Mouse (Mus musculus): ENCODE results near the gene Arl1. TPM values are rescaled to one million over a fixed set of nuclear protein-coding genes. Genes with fewer than 3 reads are reported as not detected.

Gene Arl1
- 145 TPM in 2 replicates for polyA plus RNA-seq (2015; fragmentation: Nextera tagmentation; extraction: Ambion mirVana)

DNA sequence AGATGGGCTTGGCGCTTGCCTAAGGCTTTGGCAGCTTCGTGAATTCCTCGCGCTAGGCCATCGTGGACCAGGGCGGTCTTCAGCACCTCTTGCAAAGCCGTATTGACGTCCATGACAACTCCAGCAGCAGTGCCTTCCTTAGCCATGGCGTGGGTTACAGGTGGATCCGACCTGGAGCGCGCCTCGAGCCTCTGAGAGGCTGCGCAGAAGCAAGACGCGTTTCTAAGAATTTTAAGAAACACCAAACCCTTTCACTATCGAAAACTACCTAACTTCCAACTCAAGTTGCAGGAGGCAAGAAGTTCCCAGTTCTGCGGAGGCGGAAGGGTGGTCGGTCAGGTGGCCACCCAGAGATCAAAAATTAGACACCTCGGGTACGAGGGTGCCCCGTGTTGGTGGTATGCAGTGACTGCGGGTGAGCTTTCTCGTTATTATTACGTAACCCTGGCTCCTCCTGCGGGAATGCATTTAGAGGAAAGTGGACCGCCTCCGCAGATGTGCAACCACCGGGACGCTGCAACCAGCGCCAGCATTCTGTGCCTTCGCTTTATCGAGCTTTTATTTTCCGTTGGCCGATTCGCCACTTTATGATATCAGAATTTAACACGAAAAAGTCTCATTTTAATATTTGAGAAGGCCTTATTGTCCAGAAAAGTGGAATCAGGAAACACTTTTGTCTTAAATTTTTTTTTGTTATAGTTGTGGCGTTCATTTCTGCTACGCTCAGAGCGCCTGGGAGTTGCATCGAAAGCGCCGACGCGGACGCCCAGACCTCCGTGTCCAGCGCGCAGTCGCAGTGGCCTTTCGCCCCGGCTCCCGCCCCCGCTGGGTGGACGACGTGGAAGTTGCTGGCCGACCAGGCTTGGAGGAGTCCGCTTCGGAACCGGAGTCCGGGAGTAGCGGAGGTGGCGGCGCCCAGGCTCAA lies at the start of gene Arl1:
Gene Arl1, plus strand, starts transcription at position 288 of the 925 bp plus-strand sequence.
- no peaks in the 10 kb centered on the region for H3K9me3 ChIP-seq
- peaks cover 23% of the 10 kb centered on the region for H3K4me1 ChIP-seq
- H3K27ac ChIP-seq (replicated peaks): peak within 1 kb of the TSS; percentile 86
- H3K27me3 ChIP-seq (replicated peaks): 0 out of 2 replicates have a peak, but pooled peaks cover 8% of the 10 kb centered on the region
- peak within 1 kb of the TSS; percentile 87 for H3K4me2 ChIP-seq
- peak; percentile 84 for ATAC-seq (ENCODE audit: extremely low read depth, insufficient number of reproducible peaks, low FRiP score, low TSS enrichment)
- peak within 1 kb of the TSS; percentile 98 for H3K4me3 ChIP-seq
- WGBS: under 1% methylated on average over 65 of the region's 65 CpGs
- H3K36me3 ChIP-seq: peaks cover 11% of the 10 kb centered on the region
- H3K9ac ChIP-seq: peak within 1 kb of the TSS; percentile 98

DNA sequence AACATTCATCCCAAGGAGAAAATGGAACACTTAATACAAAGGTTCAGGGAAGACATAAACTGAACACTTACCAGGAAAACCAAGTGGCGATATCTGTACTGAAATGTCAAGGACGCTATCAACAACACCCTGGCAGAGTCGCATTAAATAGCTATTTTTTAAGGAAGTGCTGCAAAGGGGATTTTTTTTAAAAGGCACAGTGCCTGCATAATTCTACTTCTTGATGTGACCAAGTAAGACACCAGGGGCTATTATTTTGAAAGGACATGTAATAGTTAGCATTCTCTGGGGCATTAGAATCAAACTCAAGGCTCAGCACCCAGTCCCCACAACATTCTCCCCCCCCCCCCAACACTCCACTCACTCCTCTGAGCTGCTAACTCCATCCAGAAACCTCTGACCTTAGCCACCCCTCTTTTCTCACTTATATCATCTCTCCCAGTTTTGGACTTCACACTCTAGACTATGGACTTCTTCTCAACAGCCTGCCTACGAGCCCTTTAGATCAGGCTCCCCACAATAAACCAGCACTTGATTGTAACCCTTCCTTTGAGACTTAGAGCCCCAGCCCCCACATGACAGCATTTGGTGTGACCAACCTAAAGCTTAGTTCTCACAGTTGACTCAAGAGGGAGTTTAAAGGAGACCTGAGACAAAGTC lies 47.6 kb upstream of the Arl1 start:
- no peaks in the 10 kb centered on the region for H3K27me3 ChIP-seq (replicated peaks)
- no peak overlapping the region for H3K4me2 ChIP-seq
- 55% methylated on average over 4 of the region's 4 CpGs for WGBS
- no peaks in the 10 kb centered on the region for H3K36me3 ChIP-seq
- ATAC-seq (ENCODE audit: extremely low read depth, insufficient number of reproducible peaks, low FRiP score, low TSS enrichment): no peak
- H3K27ac ChIP-seq (replicated peaks): no peak overlapping the region
- H3K9ac ChIP-seq: no peak overlapping the region
- H3K4me1 ChIP-seq: no peaks in the 10 kb centered on the region
- no peaks in the 10 kb centered on the region for H3K9me3 ChIP-seq
- no peak overlapping the region for H3K4me3 ChIP-seq

DNA sequence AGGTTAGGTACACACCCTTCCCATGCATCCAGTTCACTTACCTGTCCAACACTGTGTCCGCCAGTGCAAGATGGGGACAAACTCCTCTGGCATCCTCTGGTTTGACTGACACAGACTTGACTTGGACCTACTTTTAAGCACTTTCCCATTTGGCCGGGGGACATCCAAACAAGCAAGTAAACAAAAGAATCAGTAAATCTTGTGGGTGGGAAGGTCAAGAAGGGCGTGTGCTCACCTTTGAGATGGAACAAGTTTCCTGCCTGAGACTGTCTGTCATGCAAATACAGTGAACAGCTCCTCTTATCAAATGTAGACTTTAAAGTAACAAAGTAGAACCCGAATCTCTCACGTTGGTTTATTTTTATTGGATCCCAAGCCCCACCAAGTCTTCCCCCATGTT lies 45.7 kb upstream of the Arl1 start, which contains the start of gene Spic:
Gene Spic, minus strand, starts transcription at position 91 of the 400 bp plus-strand sequence.
- Histone ChIP-seq H3K36me3 (no peaks in the 10 kb centered on the region), H3K27me3 (replicated peaks) (no peaks in the 10 kb centered on the region), H3K9ac (no peak within 1 kb of the TSS), H3K4me2 (no peak within 1 kb of the TSS), H3K27ac (replicated peaks) (no peak within 1 kb of the TSS), H3K4me1 (no peaks in the 10 kb centered on the region), H3K9me3 (no peaks in the 10 kb centered on the region), H3K4me3 (no peak within 1 kb of the TSS)
- WGBS: 57% methylated on average over 5 of the region's 5 CpGs
- no peak for ATAC-seq (ENCODE audit: extremely low read depth, insufficient number of reproducible peaks, low FRiP score, low TSS enrichment)

DNA sequence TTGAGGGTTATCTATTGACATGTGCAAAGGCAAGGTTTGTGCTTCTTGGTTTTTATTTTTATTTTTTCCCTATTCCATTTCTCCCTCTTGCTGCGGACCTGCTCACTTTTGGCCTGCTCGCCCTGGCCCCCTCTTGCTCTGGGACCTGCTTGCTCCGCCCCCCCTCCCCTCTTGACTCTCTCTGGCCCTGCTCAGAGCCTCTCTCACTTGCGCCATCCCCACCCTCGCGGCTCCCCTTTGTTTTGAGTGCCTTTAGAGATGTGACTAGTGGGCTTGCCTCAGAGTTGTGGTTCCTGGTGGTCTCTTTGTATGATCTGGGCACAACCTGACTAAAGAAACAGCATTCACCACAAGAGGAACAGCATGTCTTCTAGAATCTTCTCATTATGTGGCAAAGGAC lies 29.7 kb upstream of the Arl1 start:
- no peak for ATAC-seq (ENCODE audit: extremely low read depth, insufficient number of reproducible peaks, low FRiP score, low TSS enrichment)
- Histone ChIP-seq H3K27me3 (replicated peaks) (no peaks in the 10 kb centered on the region), H3K27ac (replicated peaks) (no peak overlapping the region), H3K9ac (no peak overlapping the region), H3K36me3 (no peaks in the 10 kb centered on the region), H3K9me3 (no peaks in the 10 kb centered on the region; the same call in 1 of the 2 replicates), H3K4me1 (no peaks in the 10 kb centered on the region), H3K4me2 (no peak overlapping the region), H3K4me3 (no peak overlapping the region)
- WGBS: 63% methylated on average over 6 of the region's 6 CpGs

DNA sequence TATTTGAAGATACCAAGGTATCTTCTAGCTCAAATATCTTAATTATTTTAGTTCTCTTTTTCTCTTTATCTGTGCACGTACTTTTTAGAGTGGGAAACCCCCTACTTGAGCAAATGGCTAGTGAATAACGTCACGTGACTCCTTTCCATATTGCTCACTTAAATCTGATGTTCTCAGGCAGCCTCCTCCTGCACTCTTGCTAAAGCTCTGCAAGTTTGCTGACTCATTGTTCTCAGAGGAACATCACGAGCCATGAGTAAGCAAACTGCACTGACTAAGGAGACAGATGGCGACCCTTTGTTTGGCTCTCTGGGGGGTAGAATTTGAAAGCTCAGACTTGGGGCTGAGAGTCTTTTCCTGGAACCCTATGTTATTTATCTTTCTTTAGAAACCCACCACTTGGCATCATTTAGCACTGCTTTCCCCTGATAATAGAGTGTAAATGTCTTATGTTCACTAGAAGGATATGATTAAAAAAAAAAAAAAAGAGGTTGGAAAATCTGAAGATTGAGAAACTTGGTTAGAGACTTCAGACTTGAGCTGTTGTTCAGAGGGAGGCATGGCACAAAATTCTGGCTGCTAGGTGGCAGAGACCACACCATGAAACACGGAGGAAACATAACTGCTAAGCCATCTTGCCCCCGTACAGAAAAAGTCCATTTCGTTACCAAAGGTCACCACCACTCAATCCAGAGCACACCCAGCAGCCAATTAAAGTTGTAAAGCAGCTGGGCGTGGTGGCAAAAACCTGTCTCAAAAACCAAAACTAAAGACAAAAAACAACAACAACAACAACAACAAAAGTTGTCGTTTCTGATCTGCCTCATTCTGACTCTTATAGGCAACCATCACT lies 21.8 kb upstream of the Arl1 start:
- no peaks in the 10 kb centered on the region for H3K27me3 ChIP-seq (replicated peaks)
- H3K27ac ChIP-seq (replicated peaks): no peak overlapping the region
- no peak overlapping the region for H3K9ac ChIP-seq
- no peak for ATAC-seq (ENCODE audit: extremely low read depth, insufficient number of reproducible peaks, low FRiP score, low TSS enrichment)
- H3K4me2 ChIP-seq: no peak overlapping the region
- no peak overlapping the region for H3K4me3 ChIP-seq
- no peaks in the 10 kb centered on the region for H3K9me3 ChIP-seq
- H3K36me3 ChIP-seq: no peaks in the 10 kb centered on the region
- WGBS: 53% methylated on average over 10 of the region's 10 CpGs
- no peaks in the 10 kb centered on the region for H3K4me1 ChIP-seq

DNA sequence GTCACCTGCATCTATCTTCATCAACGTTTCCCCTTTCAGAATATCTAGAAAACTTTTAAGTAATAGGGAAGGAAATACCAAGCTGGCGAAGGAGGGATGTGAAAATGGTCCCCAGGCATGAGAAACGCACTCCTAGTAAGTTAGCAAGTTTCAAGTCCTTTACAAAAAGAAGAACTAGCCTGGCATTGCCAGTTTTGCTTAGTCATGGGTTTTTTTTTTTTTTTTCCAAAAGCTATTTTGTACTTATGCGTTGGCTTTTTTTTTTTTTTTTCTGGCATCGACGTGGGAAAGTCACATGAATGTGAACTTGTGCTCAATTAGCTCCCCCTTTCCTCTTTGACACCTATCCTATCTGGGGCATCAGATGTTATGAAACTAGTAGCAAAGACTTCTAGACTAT lies 18.3 kb upstream of the Arl1 start:
- Histone ChIP-seq H3K4me2 (no peak overlapping the region), H3K9ac (no peak overlapping the region), H3K27me3 (replicated peaks) (0 out of 2 replicates have a peak, but pooled peaks cover 5% of the 10 kb centered on the region), H3K36me3 (no peaks in the 10 kb centered on the region), H3K4me1 (no peaks in the 10 kb centered on the region), H3K9me3 (no peaks in the 10 kb centered on the region), H3K4me3 (no peak overlapping the region), H3K27ac (replicated peaks) (no peak overlapping the region)
- no peak for ATAC-seq (ENCODE audit: extremely low read depth, insufficient number of reproducible peaks, low FRiP score, low TSS enrichment)
- WGBS: 62% methylated on average over 6 of the region's 6 CpGs

DNA sequence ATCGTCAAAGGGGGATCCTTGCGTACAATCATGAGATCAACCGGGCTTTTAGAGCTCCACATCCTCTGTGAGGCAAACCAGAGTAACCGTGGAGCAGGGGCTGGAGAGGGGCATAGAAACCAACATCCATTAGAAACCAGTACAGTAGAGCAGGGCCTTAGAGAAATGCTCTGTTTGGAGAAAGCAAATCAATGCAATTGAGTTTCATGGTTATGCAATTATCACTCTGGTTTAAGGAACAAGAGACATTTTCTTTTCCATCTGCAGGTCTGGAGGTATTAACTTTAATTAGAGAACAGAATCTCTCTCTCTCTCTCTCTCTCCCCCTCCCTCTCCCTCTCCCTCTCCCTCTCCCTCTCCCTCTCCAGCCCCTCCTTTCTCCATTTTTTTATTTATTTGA lies 15.9 kb upstream of the Arl1 start:
- H3K9me3 ChIP-seq: no peaks in the 10 kb centered on the region
- ATAC-seq (ENCODE audit: extremely low read depth, insufficient number of reproducible peaks, low FRiP score, low TSS enrichment): no peak
- H3K4me3 ChIP-seq: no peak overlapping the region
- no peak overlapping the region for H3K27ac ChIP-seq (replicated peaks)
- H3K4me2 ChIP-seq: no peak overlapping the region
- H3K9ac ChIP-seq: no peak overlapping the region
- H3K4me1 ChIP-seq: no peaks in the 10 kb centered on the region
- 0 out of 2 replicates have a peak, but pooled peaks cover 8% of the 10 kb centered on the region for H3K27me3 ChIP-seq (replicated peaks)
- H3K36me3 ChIP-seq: no peaks in the 10 kb centered on the region
- 72% methylated on average over 4 of the region's 4 CpGs for WGBS

DNA sequence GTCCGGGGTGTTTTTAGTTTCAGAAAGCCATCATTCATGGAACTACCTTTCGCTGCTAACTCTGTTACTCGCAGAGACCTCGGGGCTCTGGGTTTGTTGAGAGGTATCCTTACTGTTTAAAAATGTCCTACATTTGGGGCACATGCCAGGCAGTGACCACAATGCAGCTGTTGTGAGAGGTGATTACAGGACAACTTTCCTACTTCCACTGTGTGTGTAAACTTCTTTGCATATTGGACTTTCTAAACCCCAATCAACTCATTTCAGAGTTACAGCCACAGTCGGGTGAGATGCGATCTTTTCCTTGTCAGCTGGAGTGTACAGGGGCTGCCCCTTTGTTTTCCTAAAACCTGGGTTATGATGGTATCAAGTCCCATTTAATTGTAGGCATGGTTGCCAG lies 15.0 kb upstream of the Arl1 start:
- Histone ChIP-seq H3K27ac (replicated peaks) (no peak overlapping the region), H3K27me3 (replicated peaks) (0 out of 2 replicates have a peak, but pooled peaks cover 8% of the 10 kb centered on the region), H3K36me3 (no peaks in the 10 kb centered on the region), H3K9me3 (no peaks in the 10 kb centered on the region), H3K4me2 (no peak overlapping the region), H3K4me3 (no peak overlapping the region), H3K9ac (no peak overlapping the region), H3K4me1 (no peaks in the 10 kb centered on the region)
- no peak for ATAC-seq (ENCODE audit: extremely low read depth, insufficient number of reproducible peaks, low FRiP score, low TSS enrichment)
- 83% methylated on average over 6 of the region's 6 CpGs for WGBS

DNA sequence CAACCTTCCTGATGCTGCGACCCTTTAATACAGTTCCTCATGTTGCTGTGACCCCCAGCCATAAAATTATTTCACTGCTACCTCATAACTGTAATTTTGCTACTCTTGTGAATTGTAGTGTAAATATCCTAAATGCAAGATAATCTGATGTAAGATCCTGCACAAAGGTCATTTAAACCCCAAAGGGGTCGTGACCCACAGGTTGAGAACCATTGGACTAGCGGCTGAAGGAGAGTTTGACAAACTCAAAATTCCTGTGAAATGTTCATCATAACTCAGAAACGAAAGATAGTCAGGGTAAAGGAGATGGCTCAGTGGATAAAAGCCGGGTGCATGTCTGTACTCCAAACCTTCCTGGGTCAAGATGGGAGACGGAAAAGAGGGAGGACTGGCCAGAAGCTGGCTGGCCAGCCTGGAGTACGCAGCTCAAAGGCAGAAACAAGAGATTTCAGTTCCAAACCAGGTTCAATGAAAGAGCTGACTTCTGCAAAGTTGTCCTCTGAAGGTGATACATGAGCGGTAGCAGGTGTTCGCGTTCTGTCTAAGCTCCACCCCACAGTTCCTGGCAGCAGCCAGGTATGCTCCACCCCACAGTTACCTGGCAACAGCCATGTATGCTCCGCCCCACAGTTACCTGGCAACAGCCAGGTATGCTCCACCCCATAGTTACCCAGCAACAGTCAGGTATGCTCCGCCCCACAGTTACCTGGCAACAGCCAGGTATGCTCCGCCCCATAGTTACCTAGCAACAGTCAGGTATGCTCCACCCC lies 13.5 kb upstream of the Arl1 start:
- H3K36me3 ChIP-seq: no peaks in the 10 kb centered on the region
- peaks cover 8% of the 10 kb centered on the region; the same call in 1 of the 2 replicates for H3K27me3 ChIP-seq (replicated peaks)
- H3K9ac ChIP-seq: no peak overlapping the region
- no peak overlapping the region for H3K4me3 ChIP-seq
- no peaks in the 10 kb centered on the region for H3K4me1 ChIP-seq
- no peak overlapping the region for H3K27ac ChIP-seq (replicated peaks)
- ATAC-seq (ENCODE audit: extremely low read depth, insufficient number of reproducible peaks, low FRiP score, low TSS enrichment): no peak
- H3K9me3 ChIP-seq: no peaks in the 10 kb centered on the region
- no peak overlapping the region for H3K4me2 ChIP-seq
- 44% methylated on average over 13 of the region's 13 CpGs for WGBS

DNA sequence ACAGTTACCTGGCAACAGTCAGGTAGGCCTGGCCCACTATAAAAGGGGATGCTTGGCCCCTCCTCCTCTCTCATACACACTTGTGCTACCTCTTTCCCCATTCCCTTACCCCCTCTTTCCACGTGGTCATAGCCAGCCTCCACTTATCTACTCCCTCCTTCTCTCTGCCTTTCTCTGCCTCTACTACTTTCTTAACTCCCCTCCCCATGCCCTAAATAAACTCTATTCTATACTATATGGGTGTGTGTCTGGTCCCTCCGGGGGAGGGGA lies 13.0 kb upstream of the Arl1 start:
- 42% methylated on average over 2 of the region's 2 CpGs for WGBS
- H3K9ac ChIP-seq: no peak overlapping the region
- ATAC-seq (ENCODE audit: extremely low read depth, insufficient number of reproducible peaks, low FRiP score, low TSS enrichment): no peak
- H3K27me3 ChIP-seq (replicated peaks): peaks cover 8% of the 10 kb centered on the region; the same call in 1 of the 2 replicates
- no peaks in the 10 kb centered on the region for H3K9me3 ChIP-seq
- H3K4me2 ChIP-seq: no peak overlapping the region
- no peaks in the 10 kb centered on the region for H3K4me1 ChIP-seq
- no peaks in the 10 kb centered on the region for H3K36me3 ChIP-seq
- H3K27ac ChIP-seq (replicated peaks): no peak overlapping the region
- no peak overlapping the region for H3K4me3 ChIP-seq

All from heart, embryonic 13.5 days (tissue).